Mouse (Mus musculus) B cell, adult 2 months (primary cell): ENCODE data around the gene Hlcs.

ENCODE experiments used
- DNase-seq, 2 experiments: peaks; one replicate each; pipeline ENCODE4 v3.0.0; 2022

Gene Hlcs

DNA sequence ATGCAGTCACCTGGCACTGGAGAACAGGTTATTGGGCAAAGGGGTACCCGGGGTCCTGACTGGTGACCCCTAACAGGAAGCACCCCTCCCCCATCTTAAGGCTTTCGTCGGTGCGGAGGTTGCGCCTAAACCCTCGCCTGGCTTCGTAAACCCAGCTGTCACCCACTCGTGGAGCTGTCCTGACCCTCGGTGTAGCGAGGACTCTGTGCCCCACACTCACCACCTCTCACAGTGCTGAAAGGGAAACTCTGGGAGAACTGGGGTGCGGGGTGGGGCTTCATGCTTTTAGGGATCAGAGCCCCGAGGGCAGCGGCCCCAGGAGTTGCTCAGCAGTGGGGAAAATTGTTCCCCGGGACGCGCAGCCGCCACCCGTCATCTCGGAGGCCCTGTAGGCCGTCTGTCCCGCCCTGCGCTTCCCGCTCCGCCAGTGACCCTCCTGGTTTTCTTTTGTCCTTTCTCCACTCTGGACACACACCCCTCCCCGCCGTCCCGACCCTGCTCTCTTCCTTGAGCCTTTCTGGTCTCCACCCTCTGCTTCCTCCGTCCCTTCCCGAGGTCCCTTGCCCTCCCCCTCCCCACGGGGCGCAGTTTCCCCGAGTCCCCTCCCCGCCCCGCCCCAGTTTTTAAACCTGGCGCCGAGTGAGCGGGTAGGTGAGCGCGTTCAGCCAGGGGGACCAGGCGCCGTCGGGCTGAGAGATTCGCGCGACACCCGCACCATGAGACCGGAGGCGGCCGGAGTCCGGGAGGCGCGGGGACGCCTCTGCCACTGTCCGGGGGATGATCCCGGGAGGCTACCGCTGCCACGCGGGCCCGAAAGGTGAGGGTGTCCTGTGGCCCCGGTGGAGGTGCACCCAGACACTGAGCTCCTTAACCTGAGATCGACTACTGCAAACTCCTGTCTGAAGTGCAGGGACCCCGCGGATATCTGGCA, 14.7 kb upstream of the Hlcs start, which contains the start of gene Ripply3:
Ripply3 (plus strand) TSS at position 640 of the 931 bp plus-strand sequence.
- peak; percentile 36 to 50 for DNase-seq

DNA sequence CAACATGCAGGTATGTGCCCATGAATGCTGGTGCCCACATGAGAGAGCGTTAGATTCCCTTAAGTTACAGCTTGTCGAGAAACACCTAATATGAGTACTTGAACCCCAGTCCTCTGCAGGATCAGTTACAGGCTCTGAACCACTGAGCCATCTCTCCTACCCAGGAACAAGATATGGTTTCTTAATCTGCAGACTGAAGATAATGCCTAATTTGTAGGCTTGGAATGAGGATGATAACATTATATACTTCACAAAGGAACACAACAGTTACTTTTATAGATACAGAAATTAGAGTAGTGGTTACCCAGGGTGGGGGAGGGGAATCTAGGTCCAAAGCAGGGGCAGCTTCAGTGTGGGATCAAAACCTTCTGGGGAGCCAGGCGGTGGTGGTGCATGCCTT, 12.6 kb upstream of the Hlcs start:
- DNase-seq: no peak

DNA sequence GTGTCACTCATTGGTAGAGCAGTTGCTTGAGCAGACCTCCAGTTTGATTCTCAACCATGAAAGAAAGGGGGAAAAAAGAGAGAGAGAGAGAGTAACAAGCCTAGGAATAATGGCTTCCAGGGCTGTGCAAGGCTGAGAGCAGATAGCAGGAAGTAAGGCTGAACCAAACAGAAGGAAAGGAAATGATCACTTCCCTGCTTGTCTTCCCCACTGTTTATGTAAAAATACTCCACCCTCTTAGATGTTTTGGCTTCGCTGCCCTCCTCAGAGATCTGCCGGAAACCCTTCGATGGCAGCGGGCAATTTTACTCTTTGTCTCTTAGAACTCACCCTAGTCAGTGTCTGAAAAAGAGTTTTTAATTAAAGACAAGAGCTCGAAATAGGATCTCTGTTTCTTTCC, 10.3 kb upstream of the Hlcs start:
- DNase-seq: no peak

DNA sequence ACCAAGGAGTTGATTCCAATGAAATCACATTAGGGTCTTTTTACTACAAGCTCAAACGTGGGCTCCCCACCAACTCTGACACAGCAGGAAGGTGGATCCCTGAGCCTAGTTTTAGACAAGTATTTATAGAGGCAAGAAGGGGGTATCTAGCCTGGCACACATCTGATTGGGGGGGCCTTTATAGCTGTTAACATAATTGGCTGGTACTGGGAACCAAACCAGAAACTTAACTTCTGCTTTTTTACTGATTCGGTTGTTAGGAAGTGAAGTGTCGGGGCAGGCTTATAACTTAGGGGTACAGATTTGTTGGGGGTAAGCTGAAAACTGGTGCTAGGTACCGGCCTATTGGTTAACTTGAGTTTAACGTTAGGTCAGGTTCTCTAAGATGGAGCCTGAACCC, 6.9 kb upstream of the Hlcs start:
- no peak for DNase-seq

DNA sequence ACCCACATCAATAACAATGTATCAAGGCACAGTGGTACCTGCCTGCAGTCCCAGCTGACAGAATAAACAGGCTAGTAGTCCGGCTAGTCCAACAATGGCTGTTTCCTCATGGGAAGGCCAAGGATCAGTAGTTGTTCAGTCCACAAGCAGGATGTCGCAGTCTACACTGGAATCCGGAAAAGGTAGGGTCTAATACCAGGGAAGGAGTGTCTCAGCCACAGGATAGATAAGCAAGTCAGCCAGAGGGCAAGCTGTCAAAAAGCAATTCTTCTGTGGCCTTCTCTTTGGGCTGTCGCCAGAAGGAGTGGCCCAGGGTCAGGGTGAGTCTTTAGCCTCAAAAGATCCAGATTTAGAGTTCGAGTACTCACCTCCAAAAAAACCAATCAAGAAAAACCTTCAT, 4.4 kb upstream of the Hlcs start:
- DNase-seq: no peak

DNA sequence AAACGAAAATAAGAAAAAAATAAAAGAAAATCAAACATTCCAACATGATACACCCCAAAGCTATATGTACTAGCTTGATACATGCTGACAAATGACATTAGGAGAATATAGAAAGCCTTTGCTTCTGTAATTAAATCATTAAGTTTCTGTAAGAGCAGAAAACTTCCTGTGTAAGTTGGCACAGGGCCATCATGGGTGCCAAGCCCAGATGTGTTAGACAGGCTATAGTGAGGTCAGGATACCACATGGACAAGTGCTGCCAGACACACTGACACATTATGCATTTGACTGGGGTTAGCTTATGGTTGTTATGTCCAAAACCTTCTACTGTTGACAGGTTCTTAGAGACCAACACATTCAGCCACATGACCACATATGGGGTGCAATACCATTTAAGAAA, 1.8 kb upstream of the Hlcs start:
- no peak for DNase-seq

DNA sequence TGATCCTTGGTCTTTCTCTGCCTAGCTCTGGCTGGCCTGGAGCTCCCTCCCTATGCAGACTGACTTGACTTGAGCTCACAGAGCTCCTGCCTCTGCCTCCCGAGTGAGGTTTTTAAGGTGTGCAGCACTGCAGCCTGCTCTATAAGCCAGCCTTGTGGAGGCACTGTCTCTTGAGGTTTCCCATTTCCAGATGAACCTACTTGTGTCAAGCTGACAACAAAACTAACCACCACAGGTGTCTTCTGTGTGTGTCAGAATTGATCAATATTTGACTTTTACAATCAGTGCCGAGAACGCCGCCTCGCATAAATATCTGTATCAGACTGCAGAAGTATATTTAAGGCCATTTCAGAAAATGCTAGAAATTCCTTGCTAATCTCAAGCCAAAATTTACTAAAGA, 1.3 kb upstream of the Hlcs start:
- DNase-seq: no peak

DNA sequence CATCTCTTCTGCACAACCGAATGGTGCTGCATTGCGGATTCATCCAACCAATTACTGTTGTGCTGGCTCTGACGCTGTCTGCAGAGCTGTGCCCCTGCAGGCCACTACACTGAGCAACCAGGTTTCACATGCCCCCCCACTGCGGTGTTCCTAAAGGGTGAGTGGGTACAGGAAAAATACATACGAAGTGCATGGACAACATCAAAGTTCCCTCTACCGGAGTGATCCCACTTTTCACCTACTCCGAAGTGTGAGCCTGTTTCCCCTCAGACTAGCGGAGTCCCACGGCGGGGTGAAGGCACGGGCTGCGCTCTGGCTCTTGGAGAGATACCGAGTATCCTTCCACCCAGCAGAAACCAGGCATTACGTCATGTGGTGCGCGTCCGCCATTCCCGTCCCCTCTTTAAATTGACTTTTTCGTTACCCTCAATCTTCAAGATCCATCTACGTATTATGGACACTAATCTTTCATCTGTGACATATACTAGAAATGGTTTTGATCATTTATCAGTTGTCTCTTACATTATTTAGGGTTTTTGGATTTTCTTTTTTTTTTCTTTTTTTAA, 625 bp downstream of the Hlcs start:
- DNase-seq: peak; percentile 82 to 85

DNA sequence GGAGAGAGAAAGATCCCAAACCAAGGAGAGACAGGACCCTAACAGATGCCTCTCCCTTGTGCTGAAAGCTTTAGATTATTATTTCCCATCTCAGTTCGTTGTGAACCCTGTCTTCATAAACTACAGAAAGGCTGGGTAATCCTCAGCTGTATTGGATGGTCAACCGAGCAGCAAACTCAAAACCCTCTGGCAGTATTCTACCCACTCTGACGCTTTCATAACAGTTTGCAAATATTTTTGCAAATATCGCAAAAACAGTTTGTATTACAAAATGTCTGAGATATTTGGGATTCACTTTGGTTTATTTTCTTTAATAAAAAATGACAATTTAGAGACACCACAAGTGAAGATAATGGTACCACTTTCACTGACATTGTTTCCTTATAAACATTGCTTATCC, 1.4 kb downstream of the Hlcs start:
- DNase-seq: no peak

DNA sequence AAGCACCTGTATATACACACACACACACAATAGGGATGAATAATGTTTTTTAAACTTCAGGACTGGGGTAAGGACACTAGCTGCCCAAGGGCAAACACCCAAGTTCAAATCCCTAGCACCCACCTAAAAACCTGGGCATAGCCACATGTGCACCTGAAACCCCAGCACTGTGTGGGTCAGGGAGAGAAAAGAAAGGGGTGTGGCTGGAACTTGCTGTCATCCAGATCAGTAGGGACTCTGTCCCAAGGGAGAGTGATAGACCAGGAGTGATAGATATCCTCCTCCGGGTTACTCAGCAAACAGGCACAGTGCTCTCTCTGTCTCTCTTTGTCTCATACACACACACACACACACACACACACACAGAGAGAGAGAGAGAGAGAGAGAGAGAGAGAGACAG, 2.0 kb downstream of the Hlcs start:
- DNase-seq: no peak

DNA sequence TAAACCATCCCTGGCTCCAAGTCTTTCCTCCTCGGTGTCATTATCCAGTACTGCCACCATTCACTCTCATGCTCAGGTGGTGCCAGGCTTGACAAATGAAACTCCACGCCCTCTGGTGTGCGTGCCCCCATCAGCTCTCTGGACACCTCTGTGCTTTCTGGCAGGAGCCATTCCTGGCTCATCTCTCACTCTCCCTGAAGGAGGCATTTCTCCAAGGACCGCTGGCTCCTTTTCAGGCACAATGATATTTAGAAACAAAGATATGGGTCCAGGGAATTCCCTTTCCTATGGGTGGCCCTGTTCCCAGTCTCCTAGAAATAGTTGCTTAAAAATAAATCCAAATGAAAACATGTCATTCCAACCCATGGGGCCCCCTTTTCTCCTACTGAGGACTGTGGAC, 4.3 kb downstream of the Hlcs start:
- DNase-seq: no peak

DNA sequence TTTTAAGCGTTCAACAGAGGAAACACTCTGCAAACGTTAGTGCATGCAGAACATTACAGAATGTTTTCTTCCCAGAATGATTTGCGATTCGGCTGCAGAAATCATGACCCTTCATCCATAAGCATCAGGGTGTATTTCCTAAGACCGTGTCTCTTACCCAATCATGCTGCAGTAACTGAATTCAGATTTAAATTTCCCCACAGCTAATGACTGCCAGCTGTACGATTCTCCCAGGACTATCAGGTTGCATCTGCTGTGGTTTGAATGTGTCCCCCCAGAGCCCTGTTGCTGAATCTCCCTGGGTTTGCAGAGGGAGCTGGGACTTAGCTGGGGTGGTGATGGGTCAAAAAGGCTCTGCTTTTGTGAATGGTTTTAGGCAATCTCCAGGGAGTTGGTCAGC, 5.4 kb downstream of the Hlcs start:
- no peak for DNase-seq

DNA sequence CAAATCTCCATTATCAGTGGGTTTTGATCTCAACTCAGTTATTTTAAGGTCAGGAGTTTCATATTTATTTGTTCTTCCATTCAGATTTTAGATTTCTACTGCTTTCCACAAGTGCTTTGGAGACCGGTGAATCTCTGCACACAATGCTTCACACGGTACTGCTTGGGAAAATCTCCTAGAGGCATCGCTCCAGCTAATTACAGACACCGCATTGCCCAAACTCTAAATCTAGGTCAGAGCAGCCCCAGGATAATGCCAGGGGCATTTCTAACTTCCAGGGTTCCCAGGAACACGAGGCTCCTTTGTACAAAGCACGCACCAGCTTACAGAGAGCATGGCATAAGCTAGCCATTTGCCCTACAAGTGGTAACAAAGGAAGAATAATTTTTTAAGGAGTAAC, 5.8 kb downstream of the Hlcs start:
- no peak for DNase-seq

DNA sequence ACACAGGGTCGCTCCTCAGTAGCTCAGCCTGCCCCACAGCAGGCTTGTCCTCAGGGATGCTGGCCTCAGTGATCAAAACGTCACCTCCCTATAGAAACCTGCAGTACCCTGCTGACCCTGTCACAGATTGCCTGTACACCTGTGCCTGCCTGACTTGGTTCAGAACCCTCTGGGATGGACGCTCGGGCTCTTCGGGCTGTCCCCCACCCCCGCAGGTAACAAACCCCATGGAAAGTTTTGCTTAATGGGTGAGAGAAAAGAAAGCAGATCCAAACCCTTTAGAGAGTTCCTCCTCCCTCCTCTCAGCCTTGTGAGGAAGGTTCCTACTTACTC, 10.2 kb downstream of the Hlcs start:
- no peak for DNase-seq

DNA sequence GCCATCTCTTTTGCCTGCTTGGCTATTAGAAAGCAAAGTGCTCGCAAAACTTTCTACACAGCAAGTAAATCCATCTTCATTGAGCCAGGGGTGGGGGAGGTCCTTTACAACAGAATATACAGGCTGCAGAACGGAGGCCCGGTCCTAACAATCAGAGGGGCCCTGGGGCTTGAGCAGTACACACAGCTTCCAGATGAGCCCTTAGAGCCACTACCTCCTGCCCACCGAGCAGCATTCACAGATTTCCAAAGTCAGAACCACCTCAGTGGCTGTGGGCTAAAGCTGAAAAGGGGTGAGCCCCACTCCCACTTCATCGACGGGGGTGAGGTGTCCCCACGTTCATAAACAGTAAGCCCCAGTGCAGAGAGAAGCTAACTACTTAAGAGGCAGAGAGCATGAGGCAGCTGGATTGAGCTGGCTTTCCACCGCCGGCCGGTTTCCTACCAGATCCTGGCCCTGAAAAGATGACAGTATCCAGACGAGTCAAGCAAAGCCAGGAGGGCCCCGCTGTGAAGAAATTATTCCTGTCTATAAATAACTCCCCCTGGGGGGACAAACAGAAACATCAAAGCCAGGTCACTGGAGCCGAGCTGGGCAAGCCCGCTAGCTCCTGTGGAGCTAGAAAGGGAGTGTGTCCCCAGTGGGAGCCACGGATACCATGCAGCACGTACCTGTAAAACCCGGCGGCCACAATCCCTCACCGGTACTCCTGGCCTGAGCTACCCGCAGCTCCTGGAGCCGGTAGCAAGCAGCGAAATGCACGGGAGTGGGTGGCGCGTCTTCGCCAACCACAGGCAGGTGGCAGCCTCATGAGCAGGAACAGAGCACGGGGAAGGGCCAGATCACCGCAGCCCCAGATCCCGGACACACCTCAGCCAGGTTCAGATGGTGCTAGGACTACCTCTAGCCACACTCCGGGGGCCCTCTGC, 10.8 kb downstream of the Hlcs start:
- peak; percentile 27 to 31 for DNase-seq

DNA sequence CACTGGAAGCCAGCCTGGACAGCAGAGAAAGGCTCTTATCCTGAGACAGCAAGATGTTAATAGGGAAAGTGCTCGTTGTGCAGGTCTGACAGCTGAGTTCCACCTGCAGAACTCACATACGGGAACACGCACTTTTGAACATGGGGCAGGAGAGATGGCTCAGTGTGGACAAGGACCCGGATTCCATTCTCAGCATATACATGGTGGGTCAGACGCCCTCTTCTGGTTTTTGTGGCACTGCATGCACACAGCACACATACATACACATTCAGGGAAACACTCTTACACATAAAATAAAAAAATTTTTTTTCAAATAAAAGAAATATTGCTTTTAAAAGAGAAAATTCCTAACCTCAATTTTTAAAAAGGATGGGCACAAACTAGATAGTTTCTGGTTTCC, 11.7 kb downstream of the Hlcs start:
- DNase-seq: no peak

DNA sequence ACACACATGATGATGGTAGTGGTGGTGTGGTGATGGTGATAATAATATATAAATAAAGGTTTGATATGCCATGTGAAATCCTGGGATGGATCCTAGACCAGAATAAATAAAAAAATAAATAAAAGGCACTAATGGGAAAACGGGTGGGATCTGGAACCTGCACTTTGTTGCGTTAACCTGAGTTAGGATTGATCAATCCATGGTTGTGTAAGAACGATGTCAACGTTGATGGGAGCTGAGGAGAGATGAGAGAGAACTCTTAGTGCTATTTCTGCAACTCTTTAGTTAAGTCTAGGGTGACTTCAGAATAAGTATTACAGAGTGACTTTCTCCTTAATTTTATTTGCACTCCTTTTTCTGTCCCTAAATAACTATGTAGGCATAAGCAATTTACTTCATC, 12.2 kb downstream of the Hlcs start:
- no peak for DNase-seq

DNA sequence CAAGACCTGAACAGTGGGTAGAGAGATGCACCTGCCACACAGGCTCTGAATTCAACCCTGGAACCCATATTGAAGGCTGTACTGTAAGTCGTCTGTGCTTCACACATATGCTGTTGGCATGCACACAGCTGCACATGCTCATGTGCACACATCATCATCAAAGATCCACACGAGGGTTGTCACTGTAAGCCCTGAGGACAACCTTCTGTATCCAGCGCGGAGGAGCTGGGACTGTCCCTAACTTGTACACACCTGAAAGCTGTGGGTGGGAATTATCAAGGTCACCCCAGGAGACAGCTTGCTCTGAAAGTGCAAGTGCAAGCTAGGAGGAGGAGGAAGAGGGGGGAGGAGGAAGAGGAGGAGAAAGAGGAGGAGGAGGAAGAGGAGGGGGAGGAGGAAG, 14.2 kb downstream of the Hlcs start:
- no peak for DNase-seq

DNA sequence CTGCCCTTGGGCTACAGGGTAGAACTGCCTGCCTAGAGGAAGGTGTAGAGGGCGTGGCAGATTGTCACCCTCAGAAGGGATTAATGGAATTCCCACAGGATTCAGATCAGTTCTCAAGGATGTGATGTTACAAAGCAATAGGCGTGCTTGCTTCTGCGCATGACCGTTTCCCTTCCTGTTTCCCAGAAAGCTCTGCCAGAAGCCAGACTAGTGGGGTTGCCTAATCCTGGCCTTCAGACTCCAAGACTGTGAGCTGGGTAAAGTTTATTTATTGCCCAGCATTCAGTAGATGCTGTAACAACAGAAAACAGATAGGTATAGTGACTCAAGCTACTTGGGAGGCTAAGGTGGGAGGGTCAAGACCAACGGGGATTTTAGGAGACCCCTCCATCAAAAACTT, 15.3 kb downstream of the Hlcs start:
- no peak for DNase-seq

DNA sequence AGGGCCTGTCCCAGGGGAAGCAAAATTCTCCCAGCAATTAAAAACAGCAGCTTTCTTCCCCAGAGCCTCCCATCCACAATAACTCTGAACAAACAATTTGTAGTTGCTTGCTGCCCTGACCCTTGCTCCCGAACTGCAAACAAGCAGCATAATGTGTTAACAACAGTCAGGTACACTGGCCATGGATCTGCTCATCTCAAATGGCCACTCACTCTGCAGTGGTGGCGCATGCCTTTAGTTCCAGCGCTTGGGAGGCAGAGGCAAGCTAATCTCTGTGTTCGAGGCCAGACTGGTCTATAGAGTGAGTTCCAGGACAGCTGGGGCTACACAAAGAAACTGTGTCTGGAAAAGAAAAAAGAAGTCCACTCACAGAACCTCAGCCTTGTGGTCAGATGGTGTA, 22.2 kb downstream of the Hlcs start:
- DNase-seq: no peak

DNA sequence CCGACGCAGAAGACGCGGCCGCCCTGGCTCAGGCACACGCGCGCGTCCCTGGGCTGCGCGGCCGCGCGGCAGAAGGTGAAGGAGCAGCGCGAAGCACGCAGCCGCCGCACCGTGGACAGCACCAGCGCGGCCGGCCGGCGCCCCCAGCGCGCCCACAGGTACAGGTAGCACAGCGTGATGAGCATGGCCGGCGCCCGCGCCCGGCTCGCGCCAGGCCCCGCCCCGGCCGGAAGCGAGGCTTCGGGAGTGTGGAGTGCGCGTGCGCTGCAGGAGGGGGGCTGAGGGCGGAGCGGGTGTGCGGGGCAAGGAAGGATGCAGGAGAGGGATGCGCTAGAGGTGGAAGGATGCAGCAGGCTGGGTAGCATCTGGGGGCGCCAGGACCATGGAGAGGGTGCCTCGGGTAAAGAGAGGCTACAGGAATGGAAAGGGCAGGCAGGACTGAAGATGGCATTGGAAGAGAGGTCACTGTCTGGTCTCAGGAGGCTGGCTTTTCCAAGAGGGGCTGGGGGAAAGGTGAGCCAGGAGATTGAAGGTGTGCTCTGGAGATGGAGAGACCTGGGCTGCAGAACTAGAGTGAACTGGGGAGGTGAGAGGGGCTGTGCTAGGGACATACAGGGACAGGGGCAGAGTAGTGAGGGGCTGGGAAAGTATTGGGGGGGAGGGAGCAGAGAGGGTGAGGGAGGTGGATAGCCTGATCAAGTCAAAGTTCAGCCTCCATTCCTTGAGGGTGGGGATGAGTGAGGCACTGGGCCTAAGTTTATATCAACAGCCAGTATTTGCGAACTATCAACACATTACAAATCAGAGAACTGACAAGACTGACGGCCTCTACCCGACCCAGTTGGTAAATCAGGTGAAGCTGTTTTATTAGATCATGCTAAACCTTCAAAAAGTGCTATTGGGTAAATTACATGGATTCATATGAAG, 23.0 kb downstream of the Hlcs start:
- peak; percentile 81 to 82 for DNase-seq
